Mouse (Mus musculus) ES-E14 (cell line): ENCODE data around the gene Sec14l1.

Experiments
- CHD2 ChIP-seq: IDR thresholded peaks from 2 replicates; pipeline ENCODE4 v1.6.1; 2014; ENCODE audit warnings: mild to moderate bottlenecking, low read depth, low read length, inconsistent platforms
- MAFK ChIP-seq: IDR thresholded peaks from 2 replicates; pipeline ENCODE4 v1.6.1; 2014; ENCODE audit warnings: mild to moderate bottlenecking, low read depth, low read length, inconsistent platforms; ENCODE audit not compliant: insufficient read depth
- ZC3H11A ChIP-seq: IDR thresholded peaks from 2 replicates; pipeline ENCODE4 v1.6.1; 2012; ENCODE audit warnings: low read depth, mild to moderate bottlenecking, inconsistent platforms, low read length, borderline replicate concordance
- ZNF384 ChIP-seq: IDR thresholded peaks from 2 replicates; pipeline ENCODE4 v1.6.1; 2012; ENCODE audit warnings: low read depth, low read length, inconsistent platforms

DNA sequence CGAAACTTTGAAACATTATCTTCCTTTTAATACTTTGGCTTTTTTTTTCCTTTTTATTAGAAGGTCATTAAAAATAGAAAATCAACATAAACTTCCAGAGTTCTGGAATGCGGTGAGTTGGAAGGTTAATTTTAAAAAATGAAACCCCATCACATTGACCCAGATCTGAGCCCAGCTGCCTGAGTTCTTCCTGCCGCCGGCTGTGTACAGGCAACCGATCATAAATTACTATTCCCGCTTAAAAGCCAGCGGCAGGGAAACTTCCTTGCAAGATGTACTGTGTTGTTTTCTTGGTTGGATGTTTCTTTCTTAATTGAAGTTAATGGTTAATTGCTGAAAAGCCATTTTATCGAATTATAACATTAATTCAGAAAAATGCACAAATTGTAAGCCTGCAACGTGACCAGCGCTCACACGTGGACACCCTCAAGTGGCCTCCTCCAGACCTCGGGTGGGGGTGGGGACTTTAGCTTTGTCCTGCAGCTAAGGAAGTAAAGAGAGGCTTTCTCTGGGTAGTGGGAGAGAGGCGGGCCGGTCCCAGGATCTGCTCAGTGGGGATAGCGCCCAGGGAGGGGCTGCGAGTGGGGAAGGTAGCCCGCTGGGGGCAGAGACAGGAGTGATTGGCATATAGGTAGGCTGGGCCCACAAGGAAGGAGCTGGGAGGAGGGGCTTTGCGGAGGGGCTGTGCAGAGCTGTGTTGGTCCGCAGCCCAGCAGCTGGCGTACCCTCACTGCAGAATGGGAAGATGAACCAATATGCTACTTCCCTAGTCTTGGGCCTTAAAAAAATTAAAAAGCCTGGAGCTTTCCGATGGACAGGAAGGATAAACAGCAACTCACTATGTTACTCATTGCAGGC is 70.3 kb downstream of the Sec14l1 start:
- no peak for TF ChIP-seq MAFK
- no peak for TF ChIP-seq ZNF384
- no peak for TF ChIP-seq CHD2
- TF ChIP-seq ZC3H11A, result no peak
